Mouse (Mus musculus) layer of hippocampus, adult 6 months (tissue): Measurements from ENCODE around the gene Cd209c. TPM values are rescaled to one million over a fixed set of nuclear protein-coding genes. Genes with fewer than 3 reads are reported as not detected.

ENCODE experiments used
- long read RNA-seq, 2 experiments: library from polyadenylated mRNA; unstranded; transcript quantifications; one replicate each; pipeline ENCODE4 v2.0.0; 2019 to 2020
- polyA plus RNA-seq: library from polyadenylated mRNA; unstranded; fragments of <200 nt; fragmentation: Nextera tagmentation; gene quantifications from 2 replicates; pipeline ENCODE4 v1.2.3, GENCODE M21; 2021

The Cd209c gene
- polyA plus RNA-seq = not detected in 2 replicates
- long read RNA-seq, experiment 1 = 0 reads
- long read RNA-seq, experiment 2 = 0 reads

DNA sequence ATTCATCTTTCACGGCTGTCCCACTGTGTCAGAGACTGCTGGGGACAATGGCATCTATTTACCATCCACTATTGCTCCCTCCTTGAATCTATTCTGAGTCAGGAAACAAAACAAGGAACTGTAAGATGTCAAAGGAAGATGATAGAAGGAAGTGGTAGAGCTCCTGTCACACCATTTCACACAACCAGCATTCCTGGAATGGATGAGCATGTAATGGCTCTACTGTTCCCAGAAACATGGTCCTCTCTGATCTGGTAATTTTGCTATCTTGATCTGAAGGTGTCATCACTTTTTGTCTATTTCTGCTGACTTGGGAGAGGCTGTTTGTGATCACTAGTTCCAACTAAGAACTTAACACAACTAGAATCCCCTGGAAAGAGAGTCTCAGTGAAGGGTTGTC, at the start of gene Cd209c:
Gene Cd209c, minus strand, starts transcription at position 101 of the 400 bp plus-strand sequence.

DNA sequence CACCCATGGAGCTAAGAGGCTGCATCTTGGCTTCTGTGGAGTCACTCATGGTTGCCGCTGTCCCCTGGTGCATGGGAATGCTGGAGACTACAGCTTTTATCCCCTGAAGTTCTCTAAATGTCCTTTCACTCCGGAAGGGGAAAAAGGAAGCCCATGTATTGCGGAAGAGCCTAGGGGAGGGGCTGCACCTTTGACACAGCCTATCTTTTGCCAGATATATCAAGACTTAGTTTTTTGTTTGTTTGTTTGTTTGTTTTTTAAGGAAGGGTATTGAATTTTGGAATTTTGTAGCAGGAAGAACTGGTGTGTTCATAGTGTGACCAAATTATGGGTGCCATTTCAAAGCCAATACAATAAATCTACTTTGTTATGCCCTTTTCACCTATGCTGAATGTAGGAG, 27.8 kb downstream of the Cd209c start, which contains the start of gene Cd209b:
Gene Cd209b, minus strand, starts transcription at position 101 of the 400 bp plus-strand sequence.

Other genes starting within 250 kb of the Cd209c start
- not detected in 2 replicates for gene Clec4g, start 234.1 kb downstream of the Cd209c start, polyA plus RNA-seq
- 0.79 and 2.1 TPM in 2 replicates for gene Cd209a, start 205.8 kb downstream of the Cd209c start, polyA plus RNA-seq
- not detected in 2 replicates for gene Cd209e, start 100.4 kb downstream of the Cd209c start, polyA plus RNA-seq
- not detected in 2 replicates for gene Cd209d, start 76.2 kb downstream of the Cd209c start, polyA plus RNA-seq
- gene Cd209b, start 27.9 kb downstream of the Cd209c start, polyA plus RNA-seq = 0.26 and 0.70 TPM in 2 replicates
- 1.2 and 2.2 TPM in 2 replicates for gene Cd209f, start 151.1 kb upstream of the Cd209c start, polyA plus RNA-seq
- gene Cd209g, start 179.4 kb upstream of the Cd209c start, polyA plus RNA-seq = 0.28 and 0.43 TPM in 2 replicates
- 19.8 and 23.8 TPM in 2 replicates for gene Evi5l, start 211.8 kb upstream of the Cd209c start, polyA plus RNA-seq